Mouse (Mus musculus) gastrocnemius, adult 2 months (tissue): ENCODE measurements at regions not wholly inside any gene's neighbourhood (a gene's known extent, or its start where the extent isn't known, plus 50 kb on each side); places are given as distances from the start of the nearest gene placed in this dataset.

Experiments used
- DNase-seq: peaks from one replicate; pipeline ENCODE4 v3.0.0; 2022
- H3K27ac ChIP-seq: fragments of 200-600 bp; 2 replicates; pipeline ENCODE4 v1.8.1; 2022; ENCODE audit warnings: mild to moderate bottlenecking
- H3K4me3 ChIP-seq: fragments of 200-600 bp; 2 replicates; pipeline ENCODE4 v1.8.1; 2022; ENCODE audit warnings: mild to moderate bottlenecking, moderate library complexity
- CTCF ChIP-seq: fragments of 200-600 bp; IDR thresholded peaks from 2 replicates; pipeline ENCODE4 v1.8.1; 2022; ENCODE audit warnings: antibody characterized with exemption, mild to moderate bottlenecking, moderate library complexity
- intact Hi-C: fragments of 180-260 bp; cut with DNase I; formaldehyde crosslinking; loops from one replicate; pipeline ENCODE4 v1.15.1; 2025

GRCm38 (mm10) chr2:180404168-180404567, 51.9 kb upstream of the Slco4a1 start:
- DNase-seq = no peak
- no peak for TF ChIP-seq CTCF
- H3K4me3 ChIP-seq = no peak overlapping the region
- 0 out of 2 replicates have a peak overlapping the region, but pooled peaks have one; percentile 1 for H3K27ac ChIP-seq
- intact Hi-C loops = no loop called here

GRCm38 (mm10) chr2:180403621-180404020, 52.4 kb upstream of the Slco4a1 start:
- Histone ChIP-seq H3K4me3 (no peak overlapping the region), H3K27ac (0 out of 2 replicates have a peak overlapping the region, but pooled peaks have one; percentile 21)
- no peak for TF ChIP-seq CTCF
- DNase-seq = peak; percentile 53
- intact Hi-C loops = no loop called here

GRCm38 (mm10) chr2:180402851-180403459, 53.1 kb upstream of the Slco4a1 start:
- peak; percentile 59 for DNase-seq
- H3K4me3 ChIP-seq = no peak overlapping the region
- no peak for TF ChIP-seq CTCF
- intact Hi-C loops = no loop called here
- 0 out of 2 replicates have a peak overlapping the region, but pooled peaks have one; percentile 21 for H3K27ac ChIP-seq

GRCm38 (mm10) chr2:180402433-180402832, 53.6 kb upstream of the Slco4a1 start:
- no peak for TF ChIP-seq CTCF
- intact Hi-C loops = no loop called here
- DNase-seq = no peak
- Histone ChIP-seq H3K27ac (no peak overlapping the region), H3K4me3 (no peak overlapping the region)

GRCm38 (mm10) chr2:180401409-180402391, 54.3 kb upstream of the Slco4a1 start:
- intact Hi-C loops = no loop called here
- H3K4me3 ChIP-seq = no peak overlapping the region
- TF ChIP-seq CTCF = no peak
- H3K27ac ChIP-seq = peak overlapping the region; percentile 16; the same call in 1 of the 2 replicates
- peak; percentile 68 for DNase-seq

GRCm38 (mm10) chr2:180400514-180401019, 55.5 kb upstream of the Slco4a1 start:
- peak; percentile 49 for DNase-seq
- TF ChIP-seq CTCF = no peak
- Histone ChIP-seq H3K27ac (peak overlapping the region; percentile 16; the same call in 1 of the 2 replicates), H3K4me3 (no peak overlapping the region)
- intact Hi-C loops = no loop called here

- Histone ChIP-seq H3K27ac (peak overlapping the region; percentile 78), H3K4me3 (no peak overlapping the region)
- intact Hi-C loops = loop anchor here (5.0 kb wide), 1 partner anchor 43 kb away; no protein-coding TSS in a partner anchor
- TF ChIP-seq CTCF = no peak
- peak; percentile 87 for DNase-seq
Observed at GRCm38 (mm10) chr2:180399651-180400513, 56.2 kb upstream of the Slco4a1 start.

- DNase-seq = peak; percentile 61
Observed at GRCm38 (mm10) chr2:180398851-180399447, 57.1 kb upstream of the Slco4a1 start.

GRCm38 (mm10) chr2:180398481-180398754, 57.6 kb upstream of the Slco4a1 start:
- Histone ChIP-seq H3K4me3 (no peak overlapping the region), H3K27ac (peak overlapping the region; percentile 78)
- TF ChIP-seq CTCF = no peak
- peak; percentile 53 for DNase-seq
- intact Hi-C loops = loop anchor here (5.0 kb wide), 1 partner anchor 41 kb away; no protein-coding TSS in a partner anchor

More at GRCm38 (mm10) chr2:180398851-180399447, 57.1 kb upstream of the Slco4a1 start:
- intact Hi-C loops = loop anchor here (5.0 kb wide), 1 partner anchor 42 kb away; no protein-coding TSS in a partner anchor
- peak overlapping the region; percentile 78 for H3K27ac ChIP-seq
- no peak for TF ChIP-seq CTCF
- no peak overlapping the region for H3K4me3 ChIP-seq

- H3K27ac ChIP-seq = peak overlapping the region; percentile 78
- peak; percentile 36 for DNase-seq
- TF ChIP-seq CTCF = no peak
- intact Hi-C loops = loop anchor here (5.0 kb wide), 1 partner anchor 41 kb away; no protein-coding TSS in a partner anchor
- no peak overlapping the region for H3K4me3 ChIP-seq
Observed at GRCm38 (mm10) chr2:180397723-180398480, 58.1 kb upstream of the Slco4a1 start.
